Mouse (Mus musculus): ENCODE data around the gene Col8a1. TPM values are rescaled to one million over a fixed set of nuclear protein-coding genes. Genes with fewer than 3 reads are reported as not detected.

The Col8a1 gene
- total RNA-seq, 2 experiments from 2014 or later, result 1.6 to 1.8 TPM

Other genes with a start within 250 kb of the Col8a1 start
- 10 to 100 TPM; 18.7 to 21.4 TPM for gene Cmss1, start 147.9 kb downstream of the Col8a1 start, total RNA-seq (2021)